Mouse (Mus musculus): Measurements from ENCODE around the gene Aldh16a1. TPM values are rescaled to one million over a fixed set of nuclear protein-coding genes. Genes with fewer than 3 reads are reported as not detected.
"Not testable (repeated sequence)": the region's sequence is repeated elsewhere in the genome, so short reads cannot be mapped to it uniquely, and the experiment has no call there.

Gene Aldh16a1
- polyA plus RNA-seq, 1 experiment from 2014 or later, result 63.7 TPM

DNA sequence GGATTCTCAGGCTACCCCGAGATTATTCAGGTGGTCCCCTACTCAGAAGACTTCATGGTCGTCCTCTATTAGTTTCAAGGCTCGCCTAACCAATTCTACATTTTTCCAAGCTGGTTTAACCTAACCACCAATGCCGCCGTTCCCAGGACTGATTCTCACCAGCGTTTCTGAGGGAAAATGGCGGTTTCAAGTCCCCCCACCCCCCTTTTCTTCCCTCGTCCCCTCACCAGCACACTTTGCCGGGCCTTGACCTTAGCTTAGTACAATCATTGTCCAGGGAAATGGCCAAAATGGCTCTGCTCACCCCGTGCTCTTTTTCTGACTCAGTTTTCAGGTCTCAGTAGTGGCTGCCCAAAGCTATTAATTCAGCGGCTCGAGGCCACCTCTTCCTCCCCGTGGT lies 21.0 kb upstream of the Aldh16a1 start:
- peaks cover 17% of the 10 kb centered on the region for H3K4me1 ChIP-seq
- peaks cover 5% of the 10 kb centered on the region; the same call in 1 of the 2 replicates for H3K9me3 ChIP-seq (replicated peaks)
- H3K27ac ChIP-seq, result no peak overlapping the region
- WGBS, result 3% methylated on average over 13 of the region's 13 CpGs
- DNase-seq (ENCODE audit: low spot score), result peak; percentile 51
- no peaks in the 10 kb centered on the region for H3K36me3 ChIP-seq
- peaks cover 98% of the 10 kb centered on the region for H3K27me3 ChIP-seq (ENCODE audit: low read depth, poor library complexity, severe bottlenecking)
- peak overlapping the region; percentile 40; the same call in 1 of the 2 replicates for H3K4me3 ChIP-seq

DNA sequence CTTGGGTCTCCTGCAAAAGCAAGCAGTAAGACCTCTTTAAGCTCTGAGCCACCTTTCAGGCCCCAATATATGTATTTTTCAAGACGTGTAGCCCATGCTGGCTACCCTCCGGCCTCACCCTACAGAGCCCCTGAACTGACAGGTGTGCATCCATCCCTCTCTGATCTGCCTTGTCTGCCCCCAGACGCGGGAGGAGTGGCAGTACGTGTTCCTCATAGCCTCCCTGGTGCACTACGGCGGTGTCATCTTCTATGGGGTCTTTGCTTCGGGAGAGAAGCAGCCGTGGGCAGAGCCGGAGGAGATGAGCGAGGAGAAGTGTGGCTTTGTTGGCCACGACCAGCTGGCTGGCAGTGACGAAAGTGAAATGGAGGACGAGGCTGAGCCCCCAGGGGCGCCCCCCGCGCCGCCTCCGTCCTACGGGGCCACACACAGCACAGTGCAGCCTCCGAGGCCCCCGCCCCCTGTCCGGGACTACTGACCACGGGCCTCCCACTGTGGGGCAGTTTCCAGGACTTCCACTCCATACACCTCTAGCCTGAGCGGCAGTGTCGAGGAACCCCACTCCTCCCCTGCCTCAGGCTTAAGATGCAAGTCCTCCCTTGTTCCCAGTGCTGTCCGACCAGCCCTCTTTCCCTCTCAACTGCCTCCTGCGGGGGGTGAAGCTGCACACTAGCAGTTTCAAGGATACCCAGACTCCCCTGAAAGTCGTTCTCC lies 20.3 kb upstream of the Aldh16a1 start:
- Histone ChIP-seq H3K27ac (no peak overlapping the region), H3K9me3 (replicated peaks) (peaks cover 12% of the 10 kb centered on the region), H3K4me1 (peaks cover 17% of the 10 kb centered on the region), H3K27me3 (ENCODE audit: low read depth, poor library complexity, severe bottlenecking) (peaks cover 98% of the 10 kb centered on the region), H3K36me3 (peaks cover 3% of the 10 kb centered on the region; the same call in 1 of the 2 replicates), H3K4me3 (peak overlapping the region; percentile 29)
- peak; percentile 47 for DNase-seq (ENCODE audit: low spot score)
- 6% methylated on average over 28 of the region's 29 CpGs for WGBS

DNA sequence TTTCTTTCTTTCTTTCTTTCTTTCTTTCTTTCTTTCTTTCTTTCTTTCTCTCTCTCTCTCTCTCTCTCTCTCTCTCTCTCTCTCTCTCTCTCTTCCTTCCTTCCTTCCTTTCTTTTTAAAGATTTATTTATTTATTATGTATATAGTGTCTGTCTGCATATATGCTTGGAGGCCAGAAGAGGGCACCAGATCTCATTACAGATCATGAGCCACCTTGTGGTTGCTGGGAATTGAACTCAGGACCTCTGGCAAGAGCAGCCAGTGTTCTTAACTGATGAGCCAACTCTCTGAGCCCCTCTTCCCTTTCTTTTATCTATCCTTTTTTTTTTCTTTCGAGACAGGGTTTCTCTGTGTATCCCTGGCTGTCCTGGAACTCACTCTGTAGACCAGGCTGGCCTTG lies 19.4 kb upstream of the Aldh16a1 start:
- not testable (repeated sequence) for H3K4me3 ChIP-seq; DNase-seq (ENCODE audit: low spot score); H3K36me3 ChIP-seq; H3K27ac ChIP-seq
- Histone ChIP-seq H3K4me1 (peaks cover 17% of the 10 kb centered on the region), H3K27me3 (ENCODE audit: low read depth, poor library complexity, severe bottlenecking) (peaks cover 98% of the 10 kb centered on the region), H3K9me3 (replicated peaks) (peaks cover 21% of the 10 kb centered on the region)
- 60% methylated on average over 1 of the region's 1 CpGs for WGBS

DNA sequence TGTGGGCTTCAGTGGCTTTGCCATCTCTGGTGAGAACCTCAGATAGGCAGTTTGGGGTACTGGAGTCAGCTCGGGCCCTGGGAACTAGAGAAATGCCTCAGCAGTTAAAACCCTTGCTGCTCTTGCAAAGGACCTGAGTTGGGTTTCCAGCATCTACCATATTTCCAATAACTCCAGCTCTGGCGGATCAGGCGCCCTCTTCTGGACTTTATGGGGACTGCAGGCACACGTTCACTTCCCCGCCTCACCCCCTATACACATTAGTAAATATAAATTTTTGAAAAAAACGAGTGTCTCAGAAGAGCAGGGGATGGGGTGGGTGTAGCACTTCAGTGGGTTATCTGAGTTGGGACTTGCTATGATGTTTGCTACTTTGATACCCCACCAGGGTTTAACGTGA lies 18.6 kb upstream of the Aldh16a1 start:
- peaks cover 98% of the 10 kb centered on the region for H3K27me3 ChIP-seq (ENCODE audit: low read depth, poor library complexity, severe bottlenecking)
- DNase-seq (ENCODE audit: low spot score), result no peak
- H3K4me3 ChIP-seq, result no peak overlapping the region
- H3K27ac ChIP-seq, result no peak overlapping the region
- H3K4me1 ChIP-seq, result peaks cover 18% of the 10 kb centered on the region
- WGBS, result 55% methylated on average over 7 of the region's 7 CpGs
- H3K9me3 ChIP-seq (replicated peaks), result peaks cover 23% of the 10 kb centered on the region
- H3K36me3 ChIP-seq, result peaks cover 7% of the 10 kb centered on the region; the same call in 1 of the 2 replicates

DNA sequence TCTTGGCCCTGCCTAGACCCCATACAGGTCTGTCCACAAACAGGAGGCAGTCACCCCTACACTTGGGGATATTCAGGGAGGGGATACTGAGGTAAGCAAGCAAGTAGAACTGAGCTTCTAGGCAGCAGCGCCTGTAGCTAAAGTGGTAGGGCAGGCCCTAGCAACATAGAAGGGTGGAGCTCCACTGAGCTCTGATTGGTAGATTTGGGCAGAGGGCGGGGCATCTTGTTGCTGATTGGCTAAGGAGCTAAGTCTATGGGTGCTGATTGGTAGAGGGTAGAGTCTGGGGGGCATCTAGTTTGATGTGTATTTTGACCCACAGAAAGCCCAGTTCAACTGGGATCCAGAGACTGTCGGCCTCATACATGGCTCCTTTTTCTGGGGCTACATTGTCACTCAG lies 15.1 kb upstream of the Aldh16a1 start:
- Histone ChIP-seq H3K4me3 (no peak overlapping the region), H3K36me3 (peaks cover 7% of the 10 kb centered on the region; the same call in 1 of the 2 replicates), H3K4me1 (peaks cover 4% of the 10 kb centered on the region), H3K9me3 (replicated peaks) (peaks cover 23% of the 10 kb centered on the region), H3K27me3 (ENCODE audit: low read depth, poor library complexity, severe bottlenecking) (peaks cover 98% of the 10 kb centered on the region), H3K27ac (no peak overlapping the region)
- no peak for DNase-seq (ENCODE audit: low spot score)
- 91% methylated on average over 3 of the region's 3 CpGs for WGBS

DNA sequence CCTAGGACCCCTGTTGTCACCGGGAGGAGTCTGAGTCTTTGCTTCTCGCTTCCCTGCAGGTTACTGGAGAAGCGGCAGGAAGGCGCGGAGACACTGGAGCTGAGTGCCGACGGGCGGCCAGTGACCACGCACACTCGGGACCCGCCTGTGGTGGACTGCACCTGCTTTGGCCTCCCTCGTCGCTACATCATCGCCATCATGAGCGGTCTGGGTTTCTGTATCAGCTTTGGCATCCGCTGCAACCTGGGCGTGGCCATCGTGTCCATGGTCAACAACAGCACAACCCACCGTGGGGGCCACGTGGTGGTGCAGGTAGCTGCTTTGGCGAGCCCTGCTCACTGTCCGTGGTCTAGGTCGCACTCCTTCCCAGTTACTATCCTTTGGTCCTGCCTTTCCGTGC lies 14.3 kb upstream of the Aldh16a1 start:
- Histone ChIP-seq H3K4me1 (peaks cover 11% of the 10 kb centered on the region), H3K9me3 (replicated peaks) (peaks cover 23% of the 10 kb centered on the region), H3K27me3 (ENCODE audit: low read depth, poor library complexity, severe bottlenecking) (peaks cover 98% of the 10 kb centered on the region), H3K36me3 (peaks cover 7% of the 10 kb centered on the region; the same call in 1 of the 2 replicates), H3K4me3 (0 out of 2 replicates have a peak overlapping the region, but pooled peaks have one; percentile 11), H3K27ac (no peak overlapping the region)
- DNase-seq (ENCODE audit: low spot score), result no peak
- whole genome bisulfite sequencing, result 7% methylated on average over 24 of the region's 24 CpGs

DNA sequence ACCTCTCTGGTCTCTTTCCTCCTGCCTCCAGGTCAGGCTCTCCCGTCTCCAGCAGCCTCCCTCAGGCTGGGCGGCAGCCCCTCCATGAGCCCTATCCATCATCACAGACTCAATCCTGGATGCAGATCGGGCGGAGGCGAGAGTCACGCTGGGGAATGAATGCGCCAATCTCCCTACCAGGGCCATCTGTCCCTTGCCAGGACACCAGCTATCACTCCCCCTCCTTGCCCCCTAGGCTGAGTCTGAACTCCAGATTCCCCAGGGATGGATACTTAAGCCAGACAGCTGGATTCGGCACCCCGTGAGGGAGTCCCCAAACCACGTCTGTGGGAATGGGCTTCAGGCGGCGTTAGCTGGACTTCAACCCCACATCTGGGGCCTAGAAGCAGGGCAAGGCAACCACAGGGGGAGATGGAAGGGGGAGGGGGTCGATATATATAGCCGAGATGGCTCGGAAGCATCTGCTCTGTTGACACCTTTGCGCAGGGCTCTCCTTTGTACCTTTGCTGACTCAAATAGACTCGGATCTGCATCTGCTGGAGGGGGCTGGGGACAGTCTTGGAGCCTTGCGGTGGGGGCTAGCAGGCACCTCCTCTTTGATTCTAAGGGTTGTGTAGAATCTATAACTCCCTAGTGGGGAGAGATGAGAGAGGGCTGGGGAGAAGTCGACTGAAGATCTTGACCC lies 13.5 kb upstream of the Aldh16a1 start:
- peaks cover 100% of the 10 kb centered on the region for H3K27me3 ChIP-seq (ENCODE audit: low read depth, poor library complexity, severe bottlenecking)
- WGBS, result 3% methylated on average over 19 of the region's 19 CpGs
- peaks cover 13% of the 10 kb centered on the region for H3K4me1 ChIP-seq
- peaks cover 7% of the 10 kb centered on the region; the same call in 1 of the 2 replicates for H3K36me3 ChIP-seq
- peaks cover 23% of the 10 kb centered on the region for H3K9me3 ChIP-seq (replicated peaks)
- no peak overlapping the region for H3K4me3 ChIP-seq
- no peak overlapping the region for H3K27ac ChIP-seq
- DNase-seq (ENCODE audit: low spot score), result no peak

DNA sequence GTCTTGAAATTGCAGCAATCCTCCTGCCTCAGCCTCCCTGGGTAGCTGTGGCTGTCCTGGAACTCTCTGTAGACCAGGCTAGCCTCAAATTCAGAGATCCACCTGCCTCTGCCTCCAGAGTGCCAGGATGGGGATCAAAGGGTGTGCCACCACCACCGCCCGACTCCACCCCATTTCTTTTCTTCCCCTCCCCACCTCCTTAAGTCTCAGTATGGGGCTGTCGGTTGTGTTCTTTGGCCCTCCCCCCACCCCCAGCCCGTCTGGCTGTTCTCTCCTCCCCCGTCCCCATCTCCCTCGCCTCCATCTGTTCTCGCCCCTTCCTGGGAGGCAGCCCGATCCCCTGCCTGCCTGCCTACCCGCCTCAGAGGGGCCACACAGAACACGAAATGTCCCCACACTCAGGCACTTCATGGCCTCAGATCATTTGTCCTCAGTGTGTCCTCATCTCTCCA lies 12.6 kb upstream of the Aldh16a1 start:
- Histone ChIP-seq H3K27ac (no peak overlapping the region), H3K27me3 (ENCODE audit: low read depth, poor library complexity, severe bottlenecking) (peaks cover 98% of the 10 kb centered on the region), H3K4me1 (peaks cover 21% of the 10 kb centered on the region), H3K9me3 (replicated peaks) (peaks cover 23% of the 10 kb centered on the region), H3K4me3 (no peak overlapping the region), H3K36me3 (peaks cover 7% of the 10 kb centered on the region; the same call in 1 of the 2 replicates)
- WGBS, result 26% methylated on average over 10 of the region's 10 CpGs
- no peak for DNase-seq (ENCODE audit: low spot score)

DNA sequence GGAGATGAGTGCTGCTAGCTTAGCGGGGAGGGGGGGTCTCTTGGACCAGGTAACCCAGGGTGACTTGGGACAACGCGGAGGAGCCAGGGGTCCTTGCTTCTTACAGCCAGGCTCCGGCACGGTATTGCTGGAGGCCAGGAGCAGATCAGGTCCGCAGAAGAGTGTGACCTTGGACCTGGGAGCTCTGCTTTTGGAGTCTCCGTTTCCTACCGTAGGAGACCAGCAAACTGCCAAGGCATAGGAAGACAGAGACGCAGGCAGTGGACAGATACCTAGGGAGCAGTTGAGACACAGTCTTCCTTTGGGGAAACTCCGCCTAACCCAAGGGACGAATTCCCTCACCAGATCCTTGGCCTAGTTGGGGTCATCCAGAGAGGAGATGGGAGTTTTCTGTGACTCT lies 11.3 kb upstream of the Aldh16a1 start:
- H3K9me3 ChIP-seq (replicated peaks), result peaks cover 21% of the 10 kb centered on the region
- WGBS, result 48% methylated on average over 11 of the region's 11 CpGs
- H3K4me3 ChIP-seq, result no peak overlapping the region
- no peak for DNase-seq (ENCODE audit: low spot score)
- H3K27me3 ChIP-seq (ENCODE audit: low read depth, poor library complexity, severe bottlenecking), result peaks cover 86% of the 10 kb centered on the region
- H3K27ac ChIP-seq, result no peak overlapping the region
- H3K36me3 ChIP-seq, result peaks cover 12% of the 10 kb centered on the region
- H3K4me1 ChIP-seq, result peaks cover 27% of the 10 kb centered on the region

DNA sequence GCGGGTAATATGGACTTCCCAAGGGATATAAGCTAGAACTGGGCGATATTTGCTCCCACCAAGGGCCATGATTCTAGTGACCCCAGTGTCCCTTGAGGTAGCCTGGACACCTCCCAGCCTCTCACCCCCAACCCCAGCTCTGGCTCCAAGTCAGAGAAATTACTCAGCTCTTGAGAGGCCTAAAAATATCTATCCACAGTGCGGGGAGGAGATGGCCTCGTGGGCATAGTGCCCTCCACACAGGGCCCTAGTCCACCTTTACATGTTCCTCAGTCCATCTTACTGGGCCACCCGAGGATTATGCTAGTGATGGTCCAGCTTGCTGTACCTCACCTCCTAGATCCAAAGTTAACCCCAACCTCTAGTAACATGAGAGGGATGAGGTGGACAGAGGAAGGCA lies 10.4 kb upstream of the Aldh16a1 start:
- no peak for DNase-seq (ENCODE audit: low spot score)
- Histone ChIP-seq H3K36me3 (peaks cover 18% of the 10 kb centered on the region), H3K4me1 (peaks cover 27% of the 10 kb centered on the region), H3K27me3 (ENCODE audit: low read depth, poor library complexity, severe bottlenecking) (peaks cover 77% of the 10 kb centered on the region), H3K27ac (no peak overlapping the region), H3K4me3 (no peak overlapping the region), H3K9me3 (replicated peaks) (peaks cover 12% of the 10 kb centered on the region)
- WGBS, result 58% methylated on average over 5 of the region's 5 CpGs

DNA sequence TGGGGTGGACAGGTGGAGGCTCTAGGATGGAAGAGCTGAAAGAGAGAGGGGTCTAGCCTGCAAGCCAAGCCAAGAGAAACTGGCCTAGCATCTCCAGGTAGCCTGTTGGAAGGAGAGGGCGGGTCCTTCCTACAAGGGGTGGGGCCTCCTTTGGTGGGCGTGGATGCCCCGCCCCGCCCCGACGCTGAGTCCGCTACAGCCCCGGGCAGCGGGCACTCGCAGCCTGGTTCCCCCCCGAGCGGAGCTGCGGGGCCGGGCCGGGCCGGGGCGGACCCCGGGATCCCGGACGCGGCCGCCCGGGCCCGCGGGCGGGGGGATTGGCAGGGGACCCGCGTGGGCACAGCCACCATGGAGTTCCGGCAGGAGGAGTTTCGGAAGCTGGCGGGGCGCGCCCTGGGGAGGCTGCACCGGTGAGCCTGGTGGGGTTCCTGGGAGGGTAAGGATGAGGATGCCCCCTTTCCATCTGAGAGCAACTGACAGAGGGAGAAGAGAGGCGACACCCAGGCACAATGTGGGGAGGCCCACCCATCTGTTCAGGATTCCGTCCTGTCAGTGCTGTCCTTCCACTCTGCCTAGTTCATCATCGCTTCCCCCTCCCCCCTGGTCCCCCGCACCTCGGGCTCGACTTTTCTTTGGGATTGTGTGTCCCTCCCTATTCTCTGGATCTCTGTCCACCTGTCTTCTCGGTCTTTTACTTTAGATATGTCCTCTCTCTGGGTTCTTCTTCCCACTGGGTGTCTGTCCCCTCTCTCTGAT lies 9.5 kb upstream of the Aldh16a1 start, which contains the start of gene Slc17a7:
TSS of gene Slc17a7 (plus strand) at position 215 of the 756 bp plus-strand sequence.
- DNase-seq (ENCODE audit: low spot score), result peak; percentile 65
- H3K27me3 ChIP-seq (ENCODE audit: low read depth, poor library complexity, severe bottlenecking), result peaks cover 68% of the 10 kb centered on the region
- peak within 1 kb of the TSS; percentile 54 for H3K4me3 ChIP-seq
- H3K4me1 ChIP-seq, result peaks cover 27% of the 10 kb centered on the region
- peaks cover 23% of the 10 kb centered on the region for H3K36me3 ChIP-seq
- H3K9me3 ChIP-seq (replicated peaks), result 0 out of 2 replicates have a peak, but pooled peaks cover 3% of the 10 kb centered on the region
- WGBS, result 1% methylated on average over 41 of the region's 41 CpGs
- no peak within 1 kb of the TSS for H3K27ac ChIP-seq

DNA sequence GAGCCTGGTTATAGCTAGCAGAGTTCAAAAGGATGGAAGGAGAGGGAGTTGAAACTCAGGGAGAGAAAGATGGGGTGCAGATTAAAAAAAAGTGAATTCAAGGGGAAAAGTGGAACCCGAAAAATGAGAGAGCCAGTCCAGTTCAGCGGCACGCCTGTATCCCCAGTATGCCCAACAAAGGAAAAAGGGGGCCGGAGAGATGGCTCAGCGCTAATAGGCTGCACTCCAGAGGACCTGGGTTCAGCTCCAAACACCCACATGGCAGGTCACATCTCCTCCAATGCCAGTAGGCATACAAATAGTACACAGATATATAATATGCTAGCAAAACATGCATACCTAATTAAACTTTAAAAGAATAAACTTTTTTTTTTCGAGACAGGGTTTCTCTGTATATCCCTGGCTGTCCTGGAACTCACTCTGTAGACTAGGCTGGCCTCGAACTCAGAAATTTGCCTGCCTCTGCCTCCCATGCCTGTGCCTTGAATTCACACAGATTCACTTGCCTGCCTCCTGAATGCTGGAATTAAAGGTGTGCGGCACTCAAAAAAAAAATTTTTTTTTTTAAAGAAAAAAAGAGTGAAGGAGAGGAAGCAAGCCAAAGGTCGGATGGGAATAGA lies 8.7 kb upstream of the Aldh16a1 start:
- H3K36me3 ChIP-seq, result peaks cover 31% of the 10 kb centered on the region

More for the DNA sequence above, 8.7 kb upstream of the Aldh16a1 start:
- Histone ChIP-seq H3K27me3 (ENCODE audit: low read depth, poor library complexity, severe bottlenecking) (peaks cover 60% of the 10 kb centered on the region), H3K4me1 (peaks cover 27% of the 10 kb centered on the region), H3K27ac (no peak overlapping the region), H3K4me3 (peak overlapping the region; percentile 54; the same call in 1 of the 2 replicates), H3K9me3 (replicated peaks) (no peaks in the 10 kb centered on the region)
- DNase-seq (ENCODE audit: low spot score), result no peak
- WGBS, result 74% methylated on average over 9 of the region's 9 CpGs

Data from limb, embryonic 10.5 days (tissue).